Mouse (Mus musculus): ENCODE data around the gene Ptpn13. TPM values are rescaled to one million over a fixed set of nuclear protein-coding genes. Genes with fewer than 3 reads are reported as not detected.

Gene Ptpn13
- total and polyA plus RNA-seq, 3 experiments: 15.1 to 43.6 (median 15.5) TPM

GRCm38 (mm10) chr5:103540612-103541011 lies 115.6 kb downstream of the Ptpn13 start:
- Histone ChIP-seq H3K9me3 (replicated peaks; ENCODE audit: insufficient read depth, low read length) (no peaks in the 10 kb centered on the region), H3K79me2 (ENCODE audit: control insufficient read depth, insufficient read depth, low read length, poor library complexity) (no peaks in the 10 kb centered on the region), H3K9ac (ENCODE audit: control insufficient read depth, low read depth, low read length, poor library complexity, severe bottlenecking) (no peak overlapping the region), H3K36me3 (ENCODE audit: control insufficient read depth in 1 of 2, insufficient read depth in 2 of 2, low read length in 2 of 2) (no peaks in the 10 kb centered on the region; a peak in 2 of 4 replicates), H3K27me3 (ENCODE audit: control insufficient read depth in 1 of 2, insufficient read depth in 2 of 2, low read length in 2 of 2) (no peaks in the 10 kb centered on the region), H3K4me1 (ENCODE audit: control insufficient read depth in 1 of 2, insufficient read depth in 2 of 2, low read length in 2 of 2) (no peaks in the 10 kb centered on the region), H3K27ac (ENCODE audit: control insufficient read depth, low read depth, low read length) (no peak overlapping the region), H3K4me3 (ENCODE audit: control insufficient read depth in 1 of 2, insufficient read depth in 1 of 2, low read depth in 2 of 2, low read length in 2 of 2) (no peak overlapping the region)
- TF ChIP-seq TAL1 (IDR thresholded peaks at IDR 0.05; ENCODE audit: low read length) (no peak), KAT2A (conservative IDR thresholded peaks at IDR 0.05; ENCODE audit: low read depth, low read length) (no peak), GATA1 (IDR thresholded peaks at IDR 0.05; ENCODE audit: low read depth, low read length) (no peak), RAD21 (IDR thresholded peaks at IDR 0.05; ENCODE audit: low read depth, low read length) (no peak), UBTF (IDR thresholded peaks at IDR 0.05; ENCODE audit: borderline replicate concordance, insufficient read depth, low read depth, low read length) (no peak), RCOR1 (IDR thresholded peaks at IDR 0.05; ENCODE audit: low read depth, low read length) (no peak), EP300 (IDR thresholded peaks at IDR 0.05; ENCODE audit: low read depth in 1 of 2, low read length in 2 of 2) (no peak)
- DNase-seq (ENCODE audit: low read depth, low spot score): no peak

DNA sequence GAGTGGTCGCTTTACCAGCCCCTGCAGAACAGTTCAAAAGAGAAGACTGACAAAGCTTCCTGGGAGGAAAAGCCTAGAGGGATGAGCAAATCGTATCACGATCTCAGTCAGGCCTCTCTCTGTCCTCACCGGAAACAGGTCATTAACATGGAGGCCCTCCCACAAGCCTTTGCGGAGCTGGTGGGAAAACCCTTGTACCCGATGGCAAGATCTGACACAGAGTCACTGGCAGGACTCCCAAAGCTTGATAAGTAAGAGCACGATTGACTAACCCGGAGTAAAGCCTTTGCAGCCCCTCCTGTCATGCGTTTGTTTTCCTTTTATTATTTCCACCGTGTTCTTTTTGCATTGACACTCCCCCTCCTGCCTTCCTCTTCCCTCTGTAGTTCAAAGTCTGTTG lies 116.1 kb downstream of the Ptpn13 start:
- Histone ChIP-seq H3K27ac (ENCODE audit: control insufficient read depth, low read depth, low read length) (no peak overlapping the region), H3K4me1 (ENCODE audit: control insufficient read depth in 1 of 2, insufficient read depth in 2 of 2, low read length in 2 of 2) (no peaks in the 10 kb centered on the region), H3K4me3 (ENCODE audit: control insufficient read depth in 1 of 2, insufficient read depth in 1 of 2, low read depth in 2 of 2, low read length in 2 of 2) (no peak overlapping the region), H3K9ac (ENCODE audit: control insufficient read depth, low read depth, low read length, poor library complexity, severe bottlenecking) (no peak overlapping the region), H3K79me2 (ENCODE audit: control insufficient read depth, insufficient read depth, low read length, poor library complexity) (no peaks in the 10 kb centered on the region), H3K36me3 (ENCODE audit: control insufficient read depth in 1 of 2, insufficient read depth in 2 of 2, low read length in 2 of 2) (no peaks in the 10 kb centered on the region; a peak in 2 of 4 replicates), H3K9me3 (replicated peaks; ENCODE audit: insufficient read depth, low read length) (no peaks in the 10 kb centered on the region), H3K27me3 (ENCODE audit: control insufficient read depth in 1 of 2, insufficient read depth in 2 of 2, low read length in 2 of 2) (no peaks in the 10 kb centered on the region)
- no peak for DNase-seq (ENCODE audit: low read depth, low spot score)
- TF ChIP-seq MYB (IDR thresholded peaks at IDR 0.05; ENCODE audit: low read depth, low read length): no peak
- TF ChIP-seq NRF1 (IDR thresholded peaks at IDR 0.05; ENCODE audit: insufficient read depth, low read depth, low read length, poor library complexity, severe bottlenecking): no peak
- no peak for TF ChIP-seq MEF2A (IDR thresholded peaks at IDR 0.05; ENCODE audit: extremely low read depth, insufficient replicate concordance, low read depth, low read length, poor library complexity, severe bottlenecking)
- no peak for TF ChIP-seq ZKSCAN1 (IDR thresholded peaks at IDR 0.05; ENCODE audit: low read depth, low read length)
- TF ChIP-seq SIN3A (IDR thresholded peaks at IDR 0.05; ENCODE audit: low read length): no peak
- no peak for TF ChIP-seq TAL1 (IDR thresholded peaks at IDR 0.05; ENCODE audit: low read length)
- TF ChIP-seq BHLHE40 (IDR thresholded peaks at IDR 0.05; ENCODE audit: borderline replicate concordance, low read depth, low read length): no peak
- TF ChIP-seq MYC (IDR thresholded peaks at IDR 0.05; ENCODE audit: low read depth, low read length): no peak
- no peak for TF ChIP-seq ZMIZ1 (IDR thresholded peaks at IDR 0.05; ENCODE audit: low read depth, low read length)
- no peak for TF ChIP-seq EP300 (IDR thresholded peaks at IDR 0.05; ENCODE audit: low read depth in 1 of 2, low read length in 2 of 2)

All from MEL (cell line).